Mouse (Mus musculus) liver, embryonic 11.5 days (tissue): ENCODE data around the gene Mitf. TPM values are rescaled to one million over a fixed set of nuclear protein-coding genes. Genes with fewer than 3 reads are reported as not detected.

Experiments
- ATAC-seq: fragments of 200-750 bp; cut with Nextera tagmentation; replicated peaks from 2 replicates; pipeline ENCODE4 v1.8.0; 2017; ENCODE audit warnings: moderate number of reproducible peaks, mild to moderate bottlenecking, moderate TSS enrichment, moderate library complexity; ENCODE audit not compliant: low FRiP score
- DNase-seq: peaks from one replicate; pipeline ENCODE4 v3.0.0-alpha.2; 2017; ENCODE audit warnings: low spot score
- H3K27ac ChIP-seq: fragments of 300-500 bp; sonication (generic); 2 replicates; pipeline ENCODE4 v1.5.1; 2014; ENCODE audit warnings: mild to moderate bottlenecking, low read depth, low read length, control low read depth
- H3K27me3 ChIP-seq: fragments of 300-500 bp; sonication (generic); replicated peaks from 2 replicates; pipeline ENCODE4 v1.6.1; 2014; ENCODE audit warnings: low read length, mixed read lengths; ENCODE audit not compliant: control insufficient read depth, insufficient read depth
- H3K36me3 ChIP-seq: fragments of 300-500 bp; sonication (generic); 2 replicates; pipeline ENCODE4 v1.6.1; 2014; ENCODE audit warnings: mild to moderate bottlenecking, low read length, moderate library complexity, mixed read lengths; ENCODE audit not compliant: control insufficient read depth, insufficient read depth
- H3K4me1 ChIP-seq: fragments of 300-500 bp; sonication (generic); replicated peaks from 2 replicates; pipeline ENCODE4 v1.6.1; 2014; ENCODE audit warnings: low read length, mixed read lengths; ENCODE audit not compliant: control insufficient read depth, insufficient read depth
- H3K4me2 ChIP-seq: fragments of 300-500 bp; sonication (generic); 2 replicates; pipeline ENCODE4 v1.6.1; 2014; ENCODE audit warnings: mild to moderate bottlenecking, control low read depth, moderate library complexity
- H3K4me3 ChIP-seq: fragments of 300-500 bp; sonication (generic); 2 replicates; pipeline ENCODE4 v1.5.1; 2014; ENCODE audit warnings: low read depth, low read length, control low read depth
- H3K9ac ChIP-seq: fragments of 300-500 bp; sonication (generic); 2 replicates; pipeline ENCODE4 v1.6.1; 2014; ENCODE audit warnings: low read depth, low read length, control low read depth
- H3K9me3 ChIP-seq: fragments of 300-500 bp; sonication (generic); 2 replicates; pipeline ENCODE4 v1.6.1; 2016; ENCODE audit warnings: low read length, inconsistent platforms, mixed read lengths; ENCODE audit not compliant: control insufficient read depth
- WGBS: fragments of 180-500 bp; shearing (Covaris S2); extraction: QIAGEN DNeasy Blood & Tissue Kit; methylation state at CpG from one replicate; pipeline ENCODE4 v1.1.7; 2014; 5-methylcytosine and 5-hydroxymethylcytosine counted together
- polyA plus RNA-seq: library from polyadenylated mRNA; unstranded; fragments of >200 nt; fragmentation: Nextera tagmentation; extraction: Ambion mirVana; gene quantifications from 2 replicates; pipeline ENCODE4 v1.2.1, GENCODE M21; 2014

Mitf gene
- polyA plus RNA-seq, 1 experiment from 2014 or later = 1.0 TPM

GRCm38 (mm10) chr6:97893546-97893945 lies 86.7 kb downstream of the Mitf start:
- Histone ChIP-seq H3K4me3 (no peak overlapping the region), H3K9ac (no peak overlapping the region), H3K36me3 (no peaks in the 10 kb centered on the region), H3K4me1 (no peaks in the 10 kb centered on the region), H3K4me2 (no peak overlapping the region), H3K27ac (no peak overlapping the region), H3K27me3 (no peaks in the 10 kb centered on the region), H3K9me3 (no peaks in the 10 kb centered on the region)
- no peak for ATAC-seq
- DNase-seq = no peak
- 84% methylated on average over 5 of the region's 5 CpGs for WGBS

- WGBS = 74% methylated on average over 6 of the region's 6 CpGs
- H3K27ac ChIP-seq = no peak overlapping the region
- H3K36me3 ChIP-seq = no peaks in the 10 kb centered on the region
Measured at GRCm38 (mm10) chr6:97897191-97897590, 90.3 kb downstream of the Mitf start.

GRCm38 (mm10) chr6:97898085-97898484 lies 91.2 kb downstream of the Mitf start:
- WGBS = 76% methylated on average over 5 of the region's 5 CpGs
- H3K4me1 ChIP-seq = no peaks in the 10 kb centered on the region
- no peaks in the 10 kb centered on the region for H3K27me3 ChIP-seq
- no peak for ATAC-seq
- H3K9ac ChIP-seq = no peak overlapping the region
- H3K4me2 ChIP-seq = no peak overlapping the region
- no peak overlapping the region for H3K4me3 ChIP-seq
- H3K36me3 ChIP-seq = no peaks in the 10 kb centered on the region
- DNase-seq = no peak
- no peaks in the 10 kb centered on the region for H3K9me3 ChIP-seq
- H3K27ac ChIP-seq = no peak overlapping the region

More at GRCm38 (mm10) chr6:97897191-97897590, 90.3 kb downstream of the Mitf start:
- no peak for ATAC-seq
- no peaks in the 10 kb centered on the region for H3K9me3 ChIP-seq
- H3K9ac ChIP-seq = no peak overlapping the region
- H3K4me2 ChIP-seq = no peak overlapping the region
- no peaks in the 10 kb centered on the region for H3K27me3 ChIP-seq
- H3K4me3 ChIP-seq = no peak overlapping the region
- no peak for DNase-seq
- H3K4me1 ChIP-seq = no peaks in the 10 kb centered on the region

GRCm38 (mm10) chr6:97901561-97901960 lies 94.7 kb downstream of the Mitf start:
- Histone ChIP-seq H3K27ac (no peak overlapping the region), H3K4me1 (no peaks in the 10 kb centered on the region), H3K4me2 (no peak overlapping the region), H3K27me3 (no peaks in the 10 kb centered on the region), H3K36me3 (no peaks in the 10 kb centered on the region), H3K9ac (no peak overlapping the region), H3K9me3 (no peaks in the 10 kb centered on the region), H3K4me3 (no peak overlapping the region)
- ATAC-seq (no peak), DNase-seq (no peak)
- 82% methylated on average over 5 of the region's 5 CpGs for WGBS

- Histone ChIP-seq H3K4me3 (no peak overlapping the region), H3K9me3 (no peaks in the 10 kb centered on the region), H3K4me1 (no peaks in the 10 kb centered on the region), H3K9ac (no peak overlapping the region), H3K27me3 (no peaks in the 10 kb centered on the region), H3K36me3 (no peaks in the 10 kb centered on the region), H3K27ac (no peak overlapping the region), H3K4me2 (no peak overlapping the region)
- WGBS = 78% methylated on average over 1 of the region's 1 CpGs
- no peak for DNase-seq
- ATAC-seq = no peak
Measured at GRCm38 (mm10) chr6:97902205-97902604, 95.4 kb downstream of the Mitf start.

GRCm38 (mm10) chr6:97914768-97915167 lies 107.9 kb downstream of the Mitf start:
- ATAC-seq = no peak
- Histone ChIP-seq H3K27me3 (no peaks in the 10 kb centered on the region), H3K4me2 (no peak overlapping the region), H3K4me3 (no peak overlapping the region), H3K9me3 (no peaks in the 10 kb centered on the region), H3K4me1 (0 out of 2 replicates have a peak, but pooled peaks cover 2% of the 10 kb centered on the region), H3K9ac (no peak overlapping the region), H3K36me3 (no peaks in the 10 kb centered on the region), H3K27ac (no peak overlapping the region)
- WGBS = 90% methylated on average over 8 of the region's 8 CpGs
- DNase-seq = no peak

GRCm38 (mm10) chr6:97916386-97916903 lies 109.6 kb downstream of the Mitf start:
- H3K4me2 ChIP-seq = no peak overlapping the region
- no peaks in the 10 kb centered on the region for H3K27me3 ChIP-seq
- DNase-seq (no peak), ATAC-seq (no peak)
- no peaks in the 10 kb centered on the region for H3K36me3 ChIP-seq
- no peak overlapping the region for H3K4me3 ChIP-seq
- 0 out of 2 replicates have a peak, but pooled peaks cover 2% of the 10 kb centered on the region for H3K4me1 ChIP-seq
- no peak overlapping the region for H3K27ac ChIP-seq
- 74% methylated on average over 7 of the region's 7 CpGs for WGBS
- H3K9me3 ChIP-seq = no peaks in the 10 kb centered on the region
- H3K9ac ChIP-seq = no peak overlapping the region

GRCm38 (mm10) chr6:97918051-97918450 lies 111.2 kb downstream of the Mitf start:
- H3K9me3 ChIP-seq = no peaks in the 10 kb centered on the region
- WGBS = 39% methylated on average over 4 of the region's 4 CpGs
- ATAC-seq (no peak), DNase-seq (no peak)
- H3K27me3 ChIP-seq = no peaks in the 10 kb centered on the region
- 0 out of 2 replicates have a peak, but pooled peaks cover 2% of the 10 kb centered on the region for H3K4me1 ChIP-seq
- H3K36me3 ChIP-seq = no peaks in the 10 kb centered on the region
- H3K4me2 ChIP-seq = no peak overlapping the region
- no peak overlapping the region for H3K9ac ChIP-seq
- H3K27ac ChIP-seq = no peak overlapping the region
- H3K4me3 ChIP-seq = no peak overlapping the region

- DNase-seq (no peak), ATAC-seq (no peak)
- Histone ChIP-seq H3K4me2 (no peak overlapping the region), H3K9me3 (no peaks in the 10 kb centered on the region), H3K36me3 (no peaks in the 10 kb centered on the region), H3K27ac (no peak overlapping the region), H3K9ac (no peak overlapping the region), H3K4me3 (no peak overlapping the region), H3K4me1 (0 out of 2 replicates have a peak, but pooled peaks cover 2% of the 10 kb centered on the region), H3K27me3 (no peaks in the 10 kb centered on the region)
- WGBS = 79% methylated on average over 7 of the region's 7 CpGs
Measured at GRCm38 (mm10) chr6:97918481-97918880, 111.6 kb downstream of the Mitf start.
